Mouse (Mus musculus): ENCODE results near the gene Ppm1j.
"Not testable (repeated sequence)": the region's sequence is repeated elsewhere in the genome, so short reads cannot be mapped to it uniquely, and the experiment has no call there.

The Ppm1j gene

GRCm38 (mm10) chr3:104811752-104812151, 30.9 kb downstream of the Ppm1j start:
- no peak for DNase-seq (ENCODE audit: extremely low spot score, low read depth, low spot score)

GRCm38 (mm10) chr3:104812254-104812653, 31.4 kb downstream of the Ppm1j start:
- DNase-seq (ENCODE audit: extremely low spot score, low read depth, low spot score), result no peak

- DNase-seq (ENCODE audit: extremely low spot score, low read depth, low spot score), result not testable (repeated sequence)
Measured at GRCm38 (mm10) chr3:104813227-104813626, 32.4 kb downstream of the Ppm1j start.

GRCm38 (mm10) chr3:104814746-104815145, 33.9 kb downstream of the Ppm1j start:
- no peak for DNase-seq (ENCODE audit: extremely low spot score, low read depth, low spot score)

GRCm38 (mm10) chr3:104815346-104815745, 34.5 kb downstream of the Ppm1j start:
- DNase-seq (ENCODE audit: extremely low spot score, low read depth, low spot score), result no peak

- no peak for DNase-seq (ENCODE audit: extremely low spot score, low read depth, low spot score)
Measured at GRCm38 (mm10) chr3:104816130-104816529, 35.3 kb downstream of the Ppm1j start.

GRCm38 (mm10) chr3:104817481-104817990, 36.7 kb downstream of the Ppm1j start:
- no peak for DNase-seq (ENCODE audit: extremely low spot score, low read depth, low spot score)

- DNase-seq (ENCODE audit: extremely low spot score, low read depth, low spot score), result peak; percentile 24
Measured at GRCm38 (mm10) chr3:104817991-104818748, 37.3 kb downstream of the Ppm1j start, which contains the start of gene Mov10. TSS of gene Mov10 (minus strand) at chr3:104818563.

GRCm38 (mm10) chr3:104818749-104819134, 37.9 kb downstream of the Ppm1j start:
- no peak for DNase-seq (ENCODE audit: extremely low spot score, low read depth, low spot score)

- no peak for DNase-seq (ENCODE audit: extremely low spot score, low read depth, low spot score)
Measured at GRCm38 (mm10) chr3:104820426-104820825, 39.6 kb downstream of the Ppm1j start.

GRCm38 (mm10) chr3:104822413-104822812, 41.6 kb downstream of the Ppm1j start:
- DNase-seq (ENCODE audit: extremely low spot score, low read depth, low spot score), result no peak
